Mouse (Mus musculus) intestine, embryonic 14.5 days (tissue): ENCODE measurements around the gene Rapgef3. TPM values are rescaled to one million over a fixed set of nuclear protein-coding genes. Genes with fewer than 3 reads are reported as not detected.

Experiments used
- ATAC-seq: fragments of 200-750 bp; cut with Nextera tagmentation; replicated peaks from 2 replicates; pipeline ENCODE4 v1.8.0; 2017; ENCODE audit warnings: low read depth, moderate number of reproducible peaks, moderate TSS enrichment, moderate library complexity; ENCODE audit not compliant: low FRiP score, low TSS enrichment
- DNase-seq: peaks from one replicate; pipeline ENCODE4 v3.0.0-alpha.2; 2018; ENCODE audit warnings: low spot score
- H3K27ac ChIP-seq: fragments of 300-500 bp; sonication (generic); 2 replicates; pipeline ENCODE4 v1.5.1; 2014; ENCODE audit warnings: low read depth, mild to moderate bottlenecking, control low read depth
- H3K27me3 ChIP-seq: fragments of 300-500 bp; sonication (generic); replicated peaks from 2 replicates; pipeline ENCODE4 v1.6.1; 2014; ENCODE audit warnings: low read length, control low read depth; ENCODE audit not compliant: control insufficient read depth, insufficient read depth
- H3K36me3 ChIP-seq: fragments of 300-500 bp; sonication (generic); 2 replicates; pipeline ENCODE4 v1.6.1; 2014; ENCODE audit warnings: low read length, control low read depth; ENCODE audit not compliant: control insufficient read depth, insufficient read depth
- H3K4me1 ChIP-seq: fragments of 300-500 bp; sonication (generic); replicated peaks from 2 replicates; pipeline ENCODE4 v1.6.1; 2014; ENCODE audit warnings: low read length, control low read depth, mixed read lengths; ENCODE audit not compliant: control insufficient read depth, insufficient read depth
- H3K4me2 ChIP-seq: fragments of 300-500 bp; sonication (generic); 2 replicates; pipeline ENCODE4 v1.6.1; 2014; ENCODE audit warnings: low read length
- H3K4me3 ChIP-seq: fragments of 300-500 bp; sonication (generic); 2 replicates; pipeline ENCODE4 v1.5.1; 2014; ENCODE audit warnings: low read depth, low read length, control low read depth, mixed read lengths
- H3K9ac ChIP-seq: fragments of 300-500 bp; sonication (generic); 2 replicates; pipeline ENCODE4 v1.6.1; 2014; ENCODE audit warnings: mild to moderate bottlenecking, low read length
- H3K9me3 ChIP-seq: fragments of 300-500 bp; sonication (generic); 2 replicates; pipeline ENCODE4 v1.6.1; 2016; ENCODE audit warnings: low read length, control low read depth; ENCODE audit not compliant: control insufficient read depth
- WGBS: fragments of 180-500 bp; shearing (Covaris S2); extraction: QIAGEN DNeasy Blood & Tissue Kit; methylation state at CpG from one replicate; pipeline ENCODE4 v1.1.7; 2014; 5-methylcytosine and 5-hydroxymethylcytosine counted together
- polyA plus RNA-seq: library from polyadenylated mRNA; unstranded; fragments of >200 nt; fragmentation: Nextera tagmentation; extraction: Ambion mirVana; gene quantifications from 2 replicates; pipeline ENCODE4 v1.2.1, GENCODE M21; 2014

The Rapgef3 gene
- polyA plus RNA-seq, 1 experiment from 2014 or later, result 8.7 TPM

- ATAC-seq (no peak), DNase-seq (no peak)
- no peak overlapping the region for H3K4me2 ChIP-seq
- H3K4me1 ChIP-seq, result peaks cover 7% of the 10 kb centered on the region
- no peaks in the 10 kb centered on the region for H3K27me3 ChIP-seq
- H3K4me3 ChIP-seq, result no peak overlapping the region
- H3K27ac ChIP-seq, result no peak overlapping the region
- no peaks in the 10 kb centered on the region for H3K9me3 ChIP-seq
- H3K36me3 ChIP-seq, result no peaks in the 10 kb centered on the region
- no peak overlapping the region for H3K9ac ChIP-seq
- 77% methylated on average over 5 of the region's 5 CpGs for WGBS
Measured at GRCm38 (mm10) chr15:97743210-97743609, 24.6 kb downstream of the Rapgef3 start.

GRCm38 (mm10) chr15:97742600-97742999 is 25.2 kb downstream of the Rapgef3 start:
- H3K4me3 ChIP-seq, result no peak overlapping the region
- H3K9ac ChIP-seq, result no peak overlapping the region
- H3K9me3 ChIP-seq, result no peaks in the 10 kb centered on the region
- no peak overlapping the region for H3K27ac ChIP-seq
- H3K36me3 ChIP-seq, result no peaks in the 10 kb centered on the region
- no peak overlapping the region for H3K4me2 ChIP-seq
- DNase-seq, result no peak
- no peak for ATAC-seq
- H3K27me3 ChIP-seq, result no peaks in the 10 kb centered on the region
- WGBS, result 60% methylated on average over 4 of the region's 4 CpGs
- peaks cover 7% of the 10 kb centered on the region for H3K4me1 ChIP-seq

GRCm38 (mm10) chr15:97742074-97742473 is 25.7 kb downstream of the Rapgef3 start:
- DNase-seq (no peak), ATAC-seq (no peak)
- Histone ChIP-seq H3K36me3 (no peaks in the 10 kb centered on the region), H3K27me3 (no peaks in the 10 kb centered on the region), H3K9ac (no peak overlapping the region), H3K4me3 (no peak overlapping the region), H3K4me1 (peaks cover 7% of the 10 kb centered on the region), H3K4me2 (no peak overlapping the region), H3K9me3 (no peaks in the 10 kb centered on the region), H3K27ac (no peak overlapping the region)
- 55% methylated on average over 7 of the region's 7 CpGs for WGBS

- DNase-seq, result no peak
- WGBS, result 83% methylated on average over 12 of the region's 12 CpGs
- no peak for ATAC-seq
Measured at GRCm38 (mm10) chr15:97741662-97742061, 26.1 kb downstream of the Rapgef3 start.

GRCm38 (mm10) chr15:97740283-97740732 is 27.5 kb downstream of the Rapgef3 start:
- no peak overlapping the region for H3K4me2 ChIP-seq
- no peaks in the 10 kb centered on the region for H3K36me3 ChIP-seq
- H3K9ac ChIP-seq, result no peak overlapping the region
- DNase-seq, result no peak
- ATAC-seq, result no peak
- no peaks in the 10 kb centered on the region for H3K9me3 ChIP-seq
- H3K27ac ChIP-seq, result no peak overlapping the region
- no peaks in the 10 kb centered on the region for H3K27me3 ChIP-seq
- H3K4me1 ChIP-seq, result peaks cover 7% of the 10 kb centered on the region
- 65% methylated on average over 9 of the region's 9 CpGs for WGBS
- H3K4me3 ChIP-seq, result no peak overlapping the region

More at GRCm38 (mm10) chr15:97741662-97742061, 26.1 kb downstream of the Rapgef3 start:
- Histone ChIP-seq H3K27ac (no peak overlapping the region), H3K4me2 (no peak overlapping the region), H3K36me3 (no peaks in the 10 kb centered on the region), H3K9me3 (no peaks in the 10 kb centered on the region), H3K27me3 (no peaks in the 10 kb centered on the region), H3K4me1 (peaks cover 7% of the 10 kb centered on the region), H3K9ac (no peak overlapping the region), H3K4me3 (no peak overlapping the region)

GRCm38 (mm10) chr15:97738923-97739322 is 28.8 kb downstream of the Rapgef3 start:
- ATAC-seq (no peak), DNase-seq (no peak)
- H3K4me3 ChIP-seq, result no peak overlapping the region

GRCm38 (mm10) chr15:97731988-97732387 is 35.8 kb downstream of the Rapgef3 start:
- no peaks in the 10 kb centered on the region for H3K4me1 ChIP-seq
- DNase-seq (no peak), ATAC-seq (no peak)
- H3K36me3 ChIP-seq, result no peaks in the 10 kb centered on the region
- no peaks in the 10 kb centered on the region for H3K9me3 ChIP-seq
- H3K9ac ChIP-seq, result no peak overlapping the region
- no peak overlapping the region for H3K27ac ChIP-seq
- 89% methylated on average over 11 of the region's 11 CpGs for WGBS
- no peak overlapping the region for H3K4me2 ChIP-seq
- no peaks in the 10 kb centered on the region for H3K27me3 ChIP-seq
- no peak overlapping the region for H3K4me3 ChIP-seq

More at GRCm38 (mm10) chr15:97738923-97739322, 28.8 kb downstream of the Rapgef3 start:
- WGBS, result 85% methylated on average over 7 of the region's 7 CpGs
- Histone ChIP-seq H3K9ac (no peak overlapping the region), H3K27ac (no peak overlapping the region), H3K4me1 (no peaks in the 10 kb centered on the region), H3K36me3 (no peaks in the 10 kb centered on the region), H3K27me3 (no peaks in the 10 kb centered on the region), H3K4me2 (no peak overlapping the region), H3K9me3 (no peaks in the 10 kb centered on the region)

- H3K9ac ChIP-seq, result no peak within 1 kb of the TSS
- no peak for ATAC-seq
- no peaks in the 10 kb centered on the region for H3K4me1 ChIP-seq
- no peak within 1 kb of the TSS for H3K27ac ChIP-seq
- no peaks in the 10 kb centered on the region for H3K9me3 ChIP-seq
- H3K4me2 ChIP-seq, result no peak within 1 kb of the TSS
- no peaks in the 10 kb centered on the region for H3K36me3 ChIP-seq
- H3K4me3 ChIP-seq, result no peak within 1 kb of the TSS
- 91% methylated on average over 8 of the region's 8 CpGs for WGBS
- no peak for DNase-seq
- H3K27me3 ChIP-seq, result no peaks in the 10 kb centered on the region
Measured at GRCm38 (mm10) chr15:97731111-97731510, 36.7 kb downstream of the Rapgef3 start, which contains the start of gene Endou. Endou (minus strand) TSS chr15:97731339.

GRCm38 (mm10) chr15:97730365-97730764 is 37.4 kb downstream of the Rapgef3 start:
- no peak overlapping the region for H3K27ac ChIP-seq
- no peak overlapping the region for H3K9ac ChIP-seq
- ATAC-seq (no peak), DNase-seq (no peak)
- no peak overlapping the region for H3K4me3 ChIP-seq
- H3K4me2 ChIP-seq, result no peak overlapping the region
- H3K27me3 ChIP-seq, result no peaks in the 10 kb centered on the region
- H3K9me3 ChIP-seq, result no peaks in the 10 kb centered on the region
- WGBS, result 56% methylated on average over 6 of the region's 6 CpGs
- no peaks in the 10 kb centered on the region for H3K4me1 ChIP-seq
- H3K36me3 ChIP-seq, result no peaks in the 10 kb centered on the region
